Mouse (Mus musculus): ENCODE measurements at regions not wholly inside any gene's neighbourhood (a gene's known extent, or its start where the extent isn't known, plus 50 kb on each side); places are given as distances from the start of the nearest gene placed in this dataset.

DNA sequence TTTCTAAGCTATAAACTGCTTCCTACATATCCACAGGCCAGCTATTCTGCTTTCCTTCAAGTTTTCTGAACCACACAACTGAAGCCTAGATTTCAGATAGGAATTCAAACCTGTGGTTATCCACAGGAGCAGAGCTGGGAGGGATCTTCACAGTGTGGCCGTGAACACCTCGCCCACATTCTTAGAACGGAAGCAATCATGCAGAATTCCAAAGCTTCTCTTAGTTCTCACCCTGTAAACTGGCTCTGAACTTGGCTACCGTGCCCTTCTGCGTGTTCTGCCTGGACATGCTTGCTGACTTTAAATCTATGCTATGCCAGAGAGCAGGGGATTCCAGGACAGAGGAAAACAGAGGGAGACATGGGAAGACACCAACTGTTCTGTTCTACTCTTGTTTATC is 70.2 kb upstream of the Kctd3 start:
- no peak for DNase-seq (ENCODE audit: low read depth in 1 of 2, low spot score in 2 of 2)
- no peak overlapping the region for H3K27ac ChIP-seq (ENCODE audit: insufficient read depth, low read length)
- 86% methylated on average over 5 of the region's 5 CpGs for WGBS
- TF ChIP-seq CTCF (IDR thresholded peaks at IDR 0.05; ENCODE audit: extremely low read depth, insufficient read depth, insufficient read length, insufficient replicate concordance) (no peak), POLR2A (IDR thresholded peaks at IDR 0.05; ENCODE audit: low read depth, low read length) (no peak)
- peaks cover 3% of the 10 kb centered on the region; the same call in 1 of the 2 replicates for H3K4me1 ChIP-seq (ENCODE audit: control insufficient read depth, insufficient read depth, insufficient read length)
- H3K27me3 ChIP-seq (ENCODE audit: control insufficient read depth, insufficient read depth, low read length), result no peaks in the 10 kb centered on the region
- H3K36me3 ChIP-seq (ENCODE audit: control insufficient read depth, insufficient read depth, low read length), result no peaks in the 10 kb centered on the region
- H3K4me3 ChIP-seq (ENCODE audit: extremely low read depth, insufficient read depth, insufficient read length), result no peak overlapping the region

- Histone ChIP-seq H3K27me3 (ENCODE audit: control insufficient read depth, insufficient read depth, low read length) (no peaks in the 10 kb centered on the region), H3K36me3 (ENCODE audit: control insufficient read depth, insufficient read depth, low read length) (no peaks in the 10 kb centered on the region), H3K27ac (ENCODE audit: insufficient read depth, low read length) (no peak overlapping the region), H3K4me1 (ENCODE audit: control insufficient read depth, insufficient read depth, insufficient read length) (peaks cover 3% of the 10 kb centered on the region; the same call in 1 of the 2 replicates), H3K4me3 (ENCODE audit: extremely low read depth, insufficient read depth, insufficient read length) (no peak overlapping the region)
- no peak for TF ChIP-seq CTCF (IDR thresholded peaks at IDR 0.05; ENCODE audit: extremely low read depth, insufficient read depth, insufficient read length, insufficient replicate concordance)
- TF ChIP-seq POLR2A (IDR thresholded peaks at IDR 0.05; ENCODE audit: low read depth, low read length), result no peak
- no peak for DNase-seq (ENCODE audit: low read depth in 1 of 2, low spot score in 2 of 2)
- WGBS, result 66% methylated on average over 4 of the region's 4 CpGs
Measured at GRCm38 (mm10) chr1:189076276-189076675, 68.6 kb upstream of the Kctd3 start.

- Histone ChIP-seq H3K4me1 (ENCODE audit: control insufficient read depth, insufficient read depth, insufficient read length) (peaks cover 3% of the 10 kb centered on the region; the same call in 1 of the 2 replicates), H3K27ac (ENCODE audit: insufficient read depth, low read length) (no peak overlapping the region), H3K27me3 (ENCODE audit: control insufficient read depth, insufficient read depth, low read length) (no peaks in the 10 kb centered on the region), H3K4me3 (ENCODE audit: extremely low read depth, insufficient read depth, insufficient read length) (no peak overlapping the region), H3K36me3 (ENCODE audit: control insufficient read depth, insufficient read depth, low read length) (no peaks in the 10 kb centered on the region)
- no peak for DNase-seq (ENCODE audit: low read depth in 1 of 2, low spot score in 2 of 2)
- WGBS, result 70% methylated on average over 13 of the region's 13 CpGs
- TF ChIP-seq CTCF (IDR thresholded peaks at IDR 0.05; ENCODE audit: extremely low read depth, insufficient read depth, insufficient read length, insufficient replicate concordance), result no peak
- TF ChIP-seq POLR2A (IDR thresholded peaks at IDR 0.05; ENCODE audit: low read depth, low read length), result no peak
Measured at GRCm38 (mm10) chr1:189075671-189076070, 68.0 kb upstream of the Kctd3 start.

DNA sequence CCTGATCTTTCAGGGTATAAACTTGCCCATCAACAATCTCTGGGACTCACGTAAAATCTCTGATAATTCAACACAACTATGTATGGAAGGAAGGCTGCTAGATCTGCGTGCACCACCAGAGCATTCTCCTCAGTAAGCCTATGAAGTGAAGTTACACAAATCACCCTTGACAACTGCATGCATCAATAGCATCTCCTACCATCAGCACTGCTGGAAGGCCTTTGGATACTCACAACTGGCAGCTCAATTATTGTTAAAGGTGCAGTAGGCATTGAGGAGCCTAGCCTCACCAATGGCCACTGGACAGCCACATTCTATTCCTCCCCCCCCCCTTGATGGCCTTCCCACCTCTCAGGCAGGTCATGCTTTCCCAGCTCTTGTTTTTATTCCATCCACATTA is 64.9 kb upstream of the Kctd3 start:
- H3K27me3 ChIP-seq (ENCODE audit: control insufficient read depth, insufficient read depth, low read length), result no peaks in the 10 kb centered on the region
- H3K4me1 ChIP-seq (ENCODE audit: control insufficient read depth, insufficient read depth, insufficient read length), result peaks cover 5% of the 10 kb centered on the region; the same call in 1 of the 2 replicates
- TF ChIP-seq POLR2A (IDR thresholded peaks at IDR 0.05; ENCODE audit: low read depth, low read length) (no peak), CTCF (IDR thresholded peaks at IDR 0.05; ENCODE audit: extremely low read depth, insufficient read depth, insufficient read length, insufficient replicate concordance) (no peak)
- no peak for DNase-seq (ENCODE audit: low read depth in 1 of 2, low spot score in 2 of 2)
- H3K27ac ChIP-seq (ENCODE audit: insufficient read depth, low read length), result no peak overlapping the region
- 84% methylated on average over 2 of the region's 2 CpGs for WGBS
- H3K36me3 ChIP-seq (ENCODE audit: control insufficient read depth, insufficient read depth, low read length), result no peaks in the 10 kb centered on the region
- no peak overlapping the region for H3K4me3 ChIP-seq (ENCODE audit: extremely low read depth, insufficient read depth, insufficient read length)

DNA sequence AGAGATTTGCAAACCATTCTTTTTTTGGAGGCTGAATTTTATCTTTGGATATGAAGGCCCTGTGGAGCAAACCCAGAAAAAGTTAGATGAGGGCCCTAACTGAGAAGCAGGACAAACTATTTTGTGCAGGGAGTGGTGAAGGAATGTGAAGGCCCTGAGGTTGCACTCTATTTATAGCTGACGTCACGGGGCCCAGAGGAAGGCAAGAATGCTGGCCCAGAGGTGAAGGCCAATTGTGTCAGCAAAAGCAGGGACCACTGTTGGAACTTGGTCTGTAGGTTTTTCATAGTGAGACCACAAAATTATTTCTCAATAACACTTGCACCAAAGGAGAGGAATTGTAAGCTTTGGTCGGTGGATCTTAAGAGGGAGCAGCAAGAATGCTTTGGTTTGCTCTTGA is 60.6 kb upstream of the Kctd3 start:
- Histone ChIP-seq H3K27ac (ENCODE audit: insufficient read depth, low read length) (no peak overlapping the region), H3K4me1 (ENCODE audit: control insufficient read depth, insufficient read depth, insufficient read length) (peaks cover 5% of the 10 kb centered on the region; the same call in 1 of the 2 replicates), H3K27me3 (ENCODE audit: control insufficient read depth, insufficient read depth, low read length) (no peaks in the 10 kb centered on the region), H3K36me3 (ENCODE audit: control insufficient read depth, insufficient read depth, low read length) (no peaks in the 10 kb centered on the region), H3K4me3 (ENCODE audit: extremely low read depth, insufficient read depth, insufficient read length) (no peak overlapping the region)
- DNase-seq (ENCODE audit: low read depth in 1 of 2, low spot score in 2 of 2), result no peak
- WGBS, result 60% methylated on average over 3 of the region's 3 CpGs
- TF ChIP-seq CTCF (IDR thresholded peaks at IDR 0.05; ENCODE audit: extremely low read depth, insufficient read depth, insufficient read length, insufficient replicate concordance), result no peak
- no peak for TF ChIP-seq POLR2A (IDR thresholded peaks at IDR 0.05; ENCODE audit: low read depth, low read length)

DNA sequence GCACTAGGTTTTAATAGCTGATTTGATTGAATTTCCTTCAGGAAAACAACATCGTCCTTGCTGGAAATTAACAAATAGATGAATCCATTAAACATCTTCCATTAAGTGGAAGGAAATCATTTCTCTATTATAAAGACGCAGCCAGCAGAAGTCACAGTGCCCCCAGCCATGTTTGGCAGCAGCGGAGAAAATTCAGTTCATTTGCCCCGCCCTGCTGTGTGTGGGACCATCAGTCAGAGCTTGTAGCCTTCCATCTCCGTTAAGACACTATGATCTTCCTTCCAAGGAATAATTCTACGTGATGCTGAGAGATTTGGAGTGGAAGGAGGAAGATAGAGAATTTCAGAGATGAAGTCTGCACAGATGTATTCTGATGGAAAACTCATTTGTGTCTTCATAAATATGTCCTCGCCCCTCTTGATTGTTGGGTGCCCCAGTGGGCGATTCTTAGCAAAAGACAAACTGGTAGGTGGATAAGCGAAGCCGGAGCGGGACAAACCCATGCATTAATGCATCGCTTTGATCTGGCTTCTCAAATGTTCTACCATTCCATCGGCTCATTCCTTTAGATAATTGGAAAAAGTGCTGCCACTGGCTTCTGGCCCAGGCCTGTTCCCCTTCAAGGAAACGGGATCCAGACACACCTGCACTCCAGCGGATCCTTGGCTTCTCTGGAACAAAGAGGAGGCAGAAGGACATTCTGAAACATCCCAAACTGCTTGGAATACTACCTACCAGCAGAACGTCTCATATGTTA is 59.7 kb upstream of the Kctd3 start:
- Histone ChIP-seq H3K27ac (ENCODE audit: insufficient read depth, low read length) (no peak overlapping the region), H3K4me1 (ENCODE audit: control insufficient read depth, insufficient read depth, insufficient read length) (peaks cover 5% of the 10 kb centered on the region; the same call in 1 of the 2 replicates), H3K4me3 (ENCODE audit: extremely low read depth, insufficient read depth, insufficient read length) (no peak overlapping the region), H3K27me3 (ENCODE audit: control insufficient read depth, insufficient read depth, low read length) (no peaks in the 10 kb centered on the region), H3K36me3 (ENCODE audit: control insufficient read depth, insufficient read depth, low read length) (no peaks in the 10 kb centered on the region)
- no peak for TF ChIP-seq POLR2A (IDR thresholded peaks at IDR 0.05; ENCODE audit: low read depth, low read length)
- no peak for TF ChIP-seq CTCF (IDR thresholded peaks at IDR 0.05; ENCODE audit: extremely low read depth, insufficient read depth, insufficient read length, insufficient replicate concordance)
- 85% methylated on average over 16 of the region's 16 CpGs for WGBS
- no peak for DNase-seq (ENCODE audit: low read depth in 1 of 2, low spot score in 2 of 2)
